Mouse (Mus musculus): ENCODE results near the gene Raf1. TPM values are rescaled to one million over a fixed set of nuclear protein-coding genes. Genes with fewer than 3 reads are reported as not detected.

Gene Raf1
- polyA plus RNA-seq, 1 experiment from 2014 or later: 159 TPM

- no peaks in the 10 kb centered on the region for H3K27me3 ChIP-seq
- peak; percentile 93 for ATAC-seq (ENCODE audit: low FRiP score)
- H3K4me3 ChIP-seq: peak within 1 kb of the TSS; percentile 92
- peaks cover 8% of the 10 kb centered on the region for H3K4me1 ChIP-seq
- peak within 1 kb of the TSS; percentile 88 for H3K9ac ChIP-seq
- H3K4me2 ChIP-seq (replicated peaks): peak within 1 kb of the TSS; percentile 75
- H3K36me3 ChIP-seq: no peaks in the 10 kb centered on the region
- WGBS: under 1% methylated on average over 61 of the region's 61 CpGs
- H3K9me3 ChIP-seq (replicated peaks): no peaks in the 10 kb centered on the region
- peak within 1 kb of the TSS; percentile 72 for H3K27ac ChIP-seq
Measured at GRCm38 (mm10) chr6:115601715-115602523, 74.5 kb downstream of the Raf1 start, which contains the start of gene Mkrn2. Gene Mkrn2, plus strand, starts transcription at chr6:115601902.

GRCm38 (mm10) chr6:115601322-115601714 is 75.1 kb downstream of the Raf1 start:
- peak overlapping the region; percentile 75 for H3K4me2 ChIP-seq (replicated peaks)
- peaks cover 8% of the 10 kb centered on the region for H3K4me1 ChIP-seq
- H3K4me3 ChIP-seq: peak overlapping the region; percentile 92
- H3K27me3 ChIP-seq: no peaks in the 10 kb centered on the region
- H3K9ac ChIP-seq: peak overlapping the region; percentile 88; the same call in 1 of the 2 replicates
- 67% methylated on average over 4 of the region's 4 CpGs for WGBS
- no peak overlapping the region for H3K27ac ChIP-seq
- ATAC-seq (ENCODE audit: low FRiP score): peak; percentile 5; the same call in 1 of the 2 replicates
- H3K36me3 ChIP-seq: no peaks in the 10 kb centered on the region
- H3K9me3 ChIP-seq (replicated peaks): no peaks in the 10 kb centered on the region

GRCm38 (mm10) chr6:115595667-115596066 is 80.8 kb downstream of the Raf1 start:
- no peaks in the 10 kb centered on the region for H3K4me1 ChIP-seq
- H3K9me3 ChIP-seq (replicated peaks): no peaks in the 10 kb centered on the region
- no peak overlapping the region for H3K4me3 ChIP-seq
- no peak overlapping the region for H3K9ac ChIP-seq
- WGBS: 66% methylated on average over 3 of the region's 3 CpGs
- no peak overlapping the region for H3K27ac ChIP-seq
- H3K36me3 ChIP-seq: no peaks in the 10 kb centered on the region
- H3K27me3 ChIP-seq: 0 out of 2 replicates have a peak, but pooled peaks cover 3% of the 10 kb centered on the region
- no peak for ATAC-seq (ENCODE audit: low FRiP score)
- no peak overlapping the region for H3K4me2 ChIP-seq (replicated peaks)

- H3K9me3 ChIP-seq (replicated peaks): no peaks in the 10 kb centered on the region
- H3K27me3 ChIP-seq: 0 out of 2 replicates have a peak, but pooled peaks cover 3% of the 10 kb centered on the region
- no peak overlapping the region for H3K9ac ChIP-seq
- H3K4me1 ChIP-seq: no peaks in the 10 kb centered on the region
- no peak overlapping the region for H3K27ac ChIP-seq
- no peak overlapping the region for H3K4me2 ChIP-seq (replicated peaks)
- no peak overlapping the region for H3K4me3 ChIP-seq
- WGBS: 88% methylated on average over 3 of the region's 3 CpGs
- H3K36me3 ChIP-seq: no peaks in the 10 kb centered on the region
- ATAC-seq (ENCODE audit: low FRiP score): no peak
Measured at GRCm38 (mm10) chr6:115594463-115594862, 82.0 kb downstream of the Raf1 start.

- ATAC-seq (ENCODE audit: low FRiP score): no peak
- no peaks in the 10 kb centered on the region for H3K36me3 ChIP-seq
- H3K4me2 ChIP-seq (replicated peaks): no peak overlapping the region
- H3K4me1 ChIP-seq: no peaks in the 10 kb centered on the region
- no peaks in the 10 kb centered on the region for H3K9me3 ChIP-seq (replicated peaks)
- 0 out of 2 replicates have a peak, but pooled peaks cover 3% of the 10 kb centered on the region for H3K27me3 ChIP-seq
- H3K9ac ChIP-seq: no peak overlapping the region
- 74% methylated on average over 4 of the region's 4 CpGs for WGBS
- no peak overlapping the region for H3K4me3 ChIP-seq
- H3K27ac ChIP-seq: no peak overlapping the region
Measured at GRCm38 (mm10) chr6:115593252-115593651, 83.2 kb downstream of the Raf1 start.

- 62% methylated on average over 5 of the region's 5 CpGs for WGBS
- Histone ChIP-seq H3K4me2 (replicated peaks) (no peak within 1 kb of the TSS), H3K36me3 (no peaks in the 10 kb centered on the region), H3K9me3 (replicated peaks) (no peaks in the 10 kb centered on the region), H3K4me1 (no peaks in the 10 kb centered on the region), H3K9ac (no peak within 1 kb of the TSS), H3K27me3 (0 out of 2 replicates have a peak, but pooled peaks cover 3% of the 10 kb centered on the region), H3K4me3 (no peak within 1 kb of the TSS), H3K27ac (no peak within 1 kb of the TSS)
- ATAC-seq (ENCODE audit: low FRiP score): no peak
Measured at GRCm38 (mm10) chr6:115592458-115592857, 84.0 kb downstream of the Raf1 start, which contains the start of gene Mkrn2os. Gene Mkrn2os, minus strand, starts transcription at chr6:115592576.

- Histone ChIP-seq H3K27me3 (0 out of 2 replicates have a peak, but pooled peaks cover 3% of the 10 kb centered on the region), H3K9ac (no peak overlapping the region), H3K4me2 (replicated peaks) (no peak overlapping the region), H3K4me3 (no peak overlapping the region), H3K9me3 (replicated peaks) (no peaks in the 10 kb centered on the region), H3K27ac (no peak overlapping the region), H3K36me3 (no peaks in the 10 kb centered on the region), H3K4me1 (no peaks in the 10 kb centered on the region)
- 89% methylated on average over 19 of the region's 19 CpGs for WGBS
- ATAC-seq (ENCODE audit: low FRiP score): no peak
Measured at GRCm38 (mm10) chr6:115591692-115592359, 84.6 kb downstream of the Raf1 start.

GRCm38 (mm10) chr6:115586321-115586720 is 90.1 kb downstream of the Raf1 start:
- 89% methylated on average over 10 of the region's 10 CpGs for WGBS
- no peaks in the 10 kb centered on the region for H3K4me1 ChIP-seq
- H3K9me3 ChIP-seq (replicated peaks): no peaks in the 10 kb centered on the region
- H3K4me2 ChIP-seq (replicated peaks): no peak overlapping the region
- H3K27me3 ChIP-seq: no peaks in the 10 kb centered on the region
- no peak overlapping the region for H3K9ac ChIP-seq
- no peak overlapping the region for H3K27ac ChIP-seq
- no peak overlapping the region for H3K4me3 ChIP-seq
- ATAC-seq (ENCODE audit: low FRiP score): no peak
- no peaks in the 10 kb centered on the region; the same call in 1 of the 2 replicates for H3K36me3 ChIP-seq

- ATAC-seq (ENCODE audit: low FRiP score): no peak
- Histone ChIP-seq H3K4me1 (no peaks in the 10 kb centered on the region), H3K9ac (no peak overlapping the region), H3K9me3 (replicated peaks) (no peaks in the 10 kb centered on the region), H3K36me3 (peaks cover 12% of the 10 kb centered on the region), H3K4me2 (replicated peaks) (no peak overlapping the region), H3K4me3 (no peak overlapping the region), H3K27ac (no peak overlapping the region), H3K27me3 (no peaks in the 10 kb centered on the region)
- WGBS: 77% methylated on average over 3 of the region's 3 CpGs
Measured at GRCm38 (mm10) chr6:115584176-115584575, 92.3 kb downstream of the Raf1 start.

- no peak for ATAC-seq (ENCODE audit: low FRiP score)
- Histone ChIP-seq H3K36me3 (peaks cover 18% of the 10 kb centered on the region), H3K27ac (no peak overlapping the region), H3K9me3 (replicated peaks) (no peaks in the 10 kb centered on the region), H3K9ac (no peak overlapping the region), H3K4me2 (replicated peaks) (no peak overlapping the region), H3K27me3 (no peaks in the 10 kb centered on the region), H3K4me1 (no peaks in the 10 kb centered on the region), H3K4me3 (no peak overlapping the region)
- WGBS: 84% methylated on average over 6 of the region's 6 CpGs
Measured at GRCm38 (mm10) chr6:115583430-115584125, 92.9 kb downstream of the Raf1 start.

- WGBS: 82% methylated on average over 10 of the region's 10 CpGs
- Histone ChIP-seq H3K27ac (no peak overlapping the region), H3K36me3 (peaks cover 29% of the 10 kb centered on the region), H3K4me2 (replicated peaks) (no peak overlapping the region), H3K9ac (no peak overlapping the region), H3K4me1 (no peaks in the 10 kb centered on the region), H3K4me3 (no peak overlapping the region), H3K9me3 (replicated peaks) (no peaks in the 10 kb centered on the region), H3K27me3 (no peaks in the 10 kb centered on the region)
- ATAC-seq (ENCODE audit: low FRiP score): no peak
Measured at GRCm38 (mm10) chr6:115582328-115583115, 93.9 kb downstream of the Raf1 start.

Data from hindbrain, embryonic 12.5 days (tissue).